Mouse (Mus musculus) WW6 (cell line): Measurements from ENCODE around the gene Cilp2.

Experiments used
- DNase-seq: peaks from one replicate; pipeline ENCODE4 v3.0.0-alpha.2; 2013; ENCODE audit warnings: low read depth, low spot score

Gene Cilp2

DNA sequence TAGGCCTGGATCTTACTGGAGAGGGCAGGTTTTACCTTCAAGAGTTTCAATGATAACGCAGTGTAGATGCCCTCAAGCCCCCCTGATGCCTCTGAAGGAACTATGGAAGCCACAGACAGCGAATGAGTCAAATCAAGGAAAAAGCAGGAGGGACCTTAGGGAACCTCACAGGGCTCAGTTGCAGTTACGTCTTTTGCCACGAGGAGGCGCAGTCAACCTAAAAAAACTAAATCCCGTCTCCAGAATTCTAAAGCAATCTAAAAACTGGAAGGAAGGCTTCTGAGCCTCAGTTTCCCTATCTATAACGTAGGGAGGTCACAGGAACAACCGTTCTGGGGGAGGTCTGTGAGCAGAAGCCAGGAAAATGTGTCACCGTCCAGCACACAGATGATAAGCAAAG, 13.3 kb downstream of the Cilp2 start:
- DNase-seq, result no peak

GRCm38 (mm10) chr8:69870907-69871306, 16.6 kb downstream of the Cilp2 start:
- no peak for DNase-seq

- DNase-seq, result no peak
These were observed 17.3 kb downstream of the Cilp2 start for GRCm38 (mm10) chr8:69870003-69870765.

DNA sequence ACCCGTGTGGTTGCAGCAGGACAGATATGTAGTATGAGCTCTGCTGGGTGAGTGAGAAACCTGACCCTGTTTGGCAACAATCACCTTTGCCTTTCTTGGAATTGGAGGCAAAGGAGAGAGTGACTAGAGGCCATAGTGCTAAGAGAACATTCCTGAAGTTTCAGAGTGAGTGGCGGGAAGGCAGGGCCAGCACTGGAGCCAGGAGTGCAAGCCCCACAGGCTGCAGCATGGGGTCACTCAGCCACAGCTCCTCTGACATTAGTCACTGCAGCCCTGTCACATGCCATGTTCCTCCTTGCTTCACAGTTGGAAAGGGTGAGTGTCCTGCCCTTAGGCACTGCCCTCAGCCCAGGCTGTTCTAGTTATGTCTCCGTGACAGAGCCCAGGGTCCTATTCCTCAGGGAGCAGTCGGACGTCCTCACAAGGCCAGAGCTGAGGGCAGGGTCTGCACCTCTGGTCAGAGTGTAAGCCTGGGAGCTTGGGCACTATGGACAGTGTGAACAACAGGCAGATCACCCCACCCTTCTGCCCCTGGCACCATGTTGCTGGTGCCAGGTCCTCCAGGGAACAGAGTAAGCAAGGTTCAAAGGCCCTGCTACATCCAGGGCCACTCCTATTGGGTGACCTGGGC, 19.7 kb downstream of the Cilp2 start:
- no peak for DNase-seq

DNA sequence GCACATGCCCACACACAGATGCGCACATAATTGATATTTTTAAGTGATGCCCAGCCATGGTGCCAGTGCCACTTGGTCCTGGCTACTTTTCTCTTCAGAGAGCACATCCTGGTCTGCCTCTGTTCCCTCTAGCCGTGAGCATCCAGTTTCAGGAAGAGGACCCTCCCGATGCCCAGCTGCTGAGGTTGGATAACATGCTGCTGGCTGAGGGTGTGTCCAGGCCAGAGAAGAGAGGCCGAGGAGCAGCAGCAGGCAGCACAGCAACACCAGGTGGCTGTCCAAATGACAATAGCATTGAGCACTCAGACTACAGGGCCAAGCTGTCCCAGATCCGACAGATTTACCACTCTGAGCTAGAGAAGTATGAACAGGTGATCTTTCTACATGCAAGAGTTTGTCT, 23.3 kb downstream of the Cilp2 start:
- DNase-seq, result no peak

DNA sequence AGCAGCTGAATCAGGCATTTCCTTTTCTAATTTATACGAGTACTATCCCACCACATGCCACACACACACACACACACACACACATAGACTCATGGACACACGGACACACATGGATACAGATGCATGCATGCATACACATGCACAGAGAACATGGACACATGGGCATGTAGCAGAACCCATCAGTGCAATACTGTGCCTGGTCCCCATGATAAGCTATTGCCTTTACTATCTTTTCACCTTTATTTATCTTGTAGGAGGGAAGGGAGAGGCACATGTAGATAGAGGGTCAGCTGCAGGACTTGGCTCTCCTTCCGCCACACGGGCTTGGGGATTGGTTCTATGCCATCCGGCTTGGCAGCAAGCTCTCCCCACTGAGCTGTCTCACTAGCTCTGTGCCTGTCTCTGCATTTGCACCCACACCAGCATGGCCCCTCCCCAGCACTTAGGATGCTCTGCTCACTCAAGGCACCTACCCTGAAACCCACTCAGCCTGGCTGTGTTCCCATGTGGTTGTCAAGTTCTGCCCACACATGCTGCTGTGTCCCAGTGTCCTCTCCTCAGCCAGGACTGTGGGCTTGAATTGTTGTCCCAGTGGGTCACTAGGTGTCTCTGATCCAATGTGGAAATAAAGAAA, 24.0 kb downstream of the Cilp2 start:
- no peak for DNase-seq

- no peak for DNase-seq
These were observed 26.2 kb downstream of the Cilp2 start for GRCm38 (mm10) chr8:69861251-69861650.

GRCm38 (mm10) chr8:69860807-69861206, 26.7 kb downstream of the Cilp2 start:
- no peak for DNase-seq

- no peak for DNase-seq
These were observed 33.6 kb downstream of the Cilp2 start for GRCm38 (mm10) chr8:69853869-69854268.

DNA sequence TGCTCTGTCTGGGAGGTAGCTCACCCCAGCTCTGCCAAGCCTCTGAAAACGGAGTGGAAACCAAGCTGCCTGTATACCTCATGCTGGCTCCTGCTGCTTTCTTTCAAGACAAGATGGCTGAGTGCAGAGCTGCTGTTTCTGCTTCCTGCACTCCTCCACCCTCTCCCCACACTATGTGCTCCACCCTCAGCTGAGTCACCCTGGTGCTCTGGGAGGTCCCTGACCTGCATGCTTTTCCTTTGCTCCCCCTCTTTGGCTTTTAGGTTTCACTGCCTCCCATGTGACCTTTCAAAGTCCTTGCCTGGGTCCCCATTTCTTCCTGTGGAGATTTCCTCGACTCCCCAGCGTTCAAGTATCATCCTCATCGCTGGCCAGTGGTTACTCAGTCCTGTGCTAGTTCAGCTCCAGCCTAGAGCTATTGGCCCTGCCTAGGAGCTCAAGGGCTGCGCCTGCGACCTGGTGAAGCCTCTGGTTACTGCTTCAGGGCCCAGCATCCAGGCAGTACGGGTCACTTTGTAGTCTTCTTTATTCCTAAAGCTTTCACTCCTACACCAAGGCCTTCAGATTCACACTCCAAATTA, 36.5 kb downstream of the Cilp2 start:
- no peak for DNase-seq

DNA sequence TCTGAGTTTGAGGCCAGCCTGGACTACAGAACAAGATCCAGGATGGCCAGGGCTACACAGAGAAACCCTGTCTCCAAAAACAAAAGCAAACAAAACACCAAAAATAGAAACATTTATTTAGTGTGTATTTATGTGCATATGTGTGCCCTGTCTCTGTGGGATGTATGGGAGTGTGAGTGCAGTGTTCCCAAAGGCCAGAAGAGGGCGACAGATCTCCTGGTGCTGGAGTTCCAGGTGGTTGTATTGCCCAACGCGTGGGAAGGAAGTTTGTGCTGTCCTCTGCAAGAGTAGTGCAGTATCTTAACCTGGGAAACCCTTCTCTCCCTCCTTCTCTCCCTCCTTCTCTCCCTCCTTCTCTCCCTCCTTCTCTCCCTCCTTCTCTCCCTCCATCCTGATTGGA, 37.6 kb downstream of the Cilp2 start:
- DNase-seq, result peak; percentile 67

DNA sequence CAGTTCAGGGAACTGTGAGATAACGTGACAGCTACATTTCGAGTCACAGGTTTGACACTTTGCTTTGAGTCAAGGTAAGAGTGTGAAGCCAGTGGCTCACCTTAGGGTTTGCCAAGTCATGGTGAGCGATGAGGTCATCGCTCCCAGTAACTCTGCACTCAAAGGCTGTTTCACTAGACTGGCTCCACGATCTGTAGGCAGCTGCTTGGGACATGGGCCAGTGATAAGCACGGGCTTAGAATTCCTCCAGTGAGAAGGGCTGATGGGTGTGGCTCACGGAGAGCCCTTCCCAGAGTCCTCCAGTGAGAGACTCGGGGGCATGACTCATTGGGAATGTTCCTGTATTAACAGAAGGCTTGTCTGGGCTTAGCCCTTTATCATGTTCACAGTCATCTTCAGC, 38.5 kb downstream of the Cilp2 start:
- DNase-seq, result peak; percentile 65

GRCm38 (mm10) chr8:69847167-69848065, 40.1 kb downstream of the Cilp2 start:
- DNase-seq, result no peak

DNA sequence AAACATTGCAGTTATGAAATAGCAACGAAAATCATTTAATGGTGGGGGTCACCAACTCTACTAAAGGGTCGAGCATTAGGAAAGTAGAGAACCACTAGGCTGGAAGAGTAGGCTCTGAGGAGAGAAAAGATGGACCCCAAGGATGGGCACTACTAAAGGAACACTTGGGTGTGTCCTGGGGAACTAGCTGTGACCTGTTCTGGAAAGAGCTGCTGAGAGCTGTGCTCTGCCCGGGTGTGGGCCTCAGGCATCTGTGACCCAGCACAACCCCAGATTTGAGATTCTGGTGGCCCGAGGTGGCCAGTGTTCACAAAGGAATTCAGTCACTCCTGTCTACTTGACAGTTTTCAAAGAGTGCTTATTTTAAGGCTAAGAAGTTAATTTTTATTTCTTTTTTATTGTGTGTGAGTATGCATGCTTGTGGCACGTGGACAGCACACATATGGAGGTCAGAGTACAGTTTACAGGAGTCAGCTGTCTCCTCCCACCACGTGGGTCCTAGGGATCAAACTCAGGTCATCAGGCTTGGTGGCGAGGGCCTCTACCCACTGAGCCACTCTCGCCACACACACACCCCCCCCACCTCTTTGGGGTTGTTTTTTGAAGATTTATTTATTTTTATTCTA, 50.3 kb downstream of the Cilp2 start:
- no peak for DNase-seq

DNA sequence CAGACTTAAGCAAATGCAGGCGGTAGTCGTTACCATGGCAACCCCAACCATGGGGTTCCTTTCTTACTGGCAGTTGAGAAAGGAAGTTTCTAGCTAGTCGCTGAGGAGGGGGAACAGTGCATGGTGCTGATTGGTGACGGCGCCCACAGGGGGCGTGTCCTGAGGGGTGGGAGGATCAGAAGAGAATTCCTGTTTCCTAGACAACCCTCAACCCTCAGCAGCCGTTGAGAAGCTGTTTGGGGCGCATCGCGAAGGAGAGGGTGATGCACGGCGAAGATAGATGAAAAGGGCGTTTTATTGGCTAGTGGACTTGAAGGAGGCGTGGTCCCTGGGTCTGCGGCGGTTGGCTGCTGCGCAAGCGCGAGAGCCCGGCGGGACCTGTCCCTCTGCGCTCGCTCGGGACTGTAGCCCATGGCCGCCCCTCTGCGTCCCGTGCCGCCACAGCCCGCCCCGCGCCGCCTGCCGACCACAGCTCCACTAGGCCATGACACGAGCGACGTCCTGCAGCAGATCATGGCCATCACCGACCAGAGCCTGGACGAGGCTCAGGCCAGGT, 55.1 kb downstream of the Cilp2 start, which contains the start of gene Pbx4:
Gene Pbx4 (plus strand): TSS at position 194 of the 556 bp plus-strand sequence.
- DNase-seq, result peak; percentile 98
